Comparison of ENCODE assay signal across 8 mouse cellular contexts in genomic region chr13:85189644-85190121, GRCm38 (mm10). TPM values are rescaled to one million over a fixed set of nuclear protein-coding genes. Genes with fewer than 3 reads are reported as not detected.
DNase-seq lines count a peak whose midpoint lies in the region; ATAC-seq and TF ChIP-seq lines count a peak whose summit lies in the region.

No protein-coding gene starts in this region.

- H3K27ac ChIP-seq in gastrocnemius, adult 2 months = peak overlapping the region; percentile 92
- H3K27ac ChIP-seq in hindbrain, embryonic 16.5 days (ENCODE audit: low read depth, low read length) = peak overlapping the region; percentile 88

- H3K9me3 ChIP-seq in hindbrain, embryonic 16.5 days (ENCODE audit: control insufficient read depth, low read length) = no peaks in the 10 kb centered on the region

- DNase-seq in gastrocnemius, adult 2 months = peak; percentile 63
- no peak for DNase-seq in gastrocnemius, adult 8-10 months (ENCODE audit: low spot score in 2 of 2)
- DNase-seq in A20 (ENCODE audit: low read depth, low spot score) = peak; percentile 87
- DNase-seq in lung, postnatal 25 days (ENCODE audit: low spot score) = peak; percentile 17
- no peak for DNase-seq in right cerebral cortex, postnatal 36 days (ENCODE audit: low spot score in 2 of 2)
- DNase-seq in layer of hippocampus, adult 11-12 months (ENCODE audit: low spot score) = no peak

- intact Hi-C loops in gastrocnemius, adult 2 months (cut with DNase I) = loop anchor here (1.0 kb wide), 1 partner anchor 100 kb away; the partner anchor contains the start of gene Rasa1

- peak overlapping the region; percentile 77 for H3K4me2 ChIP-seq in hindbrain, embryonic 16.5 days (ENCODE audit: low read length)

- TF ChIP-seq CTCF in gastrocnemius, adult 2 months (IDR thresholded peaks at IDR 0.05) = no peak

- WGBS in hindbrain, embryonic 16.5 days = 3% methylated on average over 17 of the region's 17 CpGs

- H3K4me3 ChIP-seq in gastrocnemius, adult 2 months = peak overlapping the region; percentile 99
- H3K4me3 ChIP-seq in hindbrain, embryonic 16.5 days (ENCODE audit: low read length) = peak overlapping the region; percentile 96

- ATAC-seq in common myeloid progenitor, adult 5-6 weeks (replicated peaks; ENCODE audit: low read depth, poor library complexity, severe bottlenecking) = peak; percentile 64
- peak; percentile 89 for ATAC-seq in hindbrain, embryonic 16.5 days

- peak overlapping the region; percentile 92 for H3K9ac ChIP-seq in hindbrain, embryonic 16.5 days (ENCODE audit: low read depth, low read length)

- peaks cover 12% of the 10 kb centered on the region for H3K36me3 ChIP-seq in hindbrain, embryonic 16.5 days (ENCODE audit: control insufficient read depth, insufficient read depth, low read length)

- peaks cover 10% of the 10 kb centered on the region for H3K4me1 ChIP-seq in hindbrain, embryonic 16.5 days (ENCODE audit: control insufficient read depth, insufficient read depth, low read depth, low read length)

- H3K27me3 ChIP-seq in hindbrain, embryonic 16.5 days (replicated peaks; ENCODE audit: control insufficient read depth, insufficient read depth, low read length) = no peaks in the 10 kb centered on the region

RNA-seq across cellular contexts. Expression of gene Ccnh, which starts 0.5 kb away (rescaled TPM):
- 10 to 100 TPM; 15.2 to 21.3 TPM for total RNA-seq in gastrocnemius, adult 2 months (2021)
- total RNA-seq in gastrocnemius, adult 8-10 months (2022) = 10 to 100 TPM; 14.7 to 24.5 (median 19.5) TPM
- total RNA-seq in common myeloid progenitor, adult 5-6 weeks (2017) = 86.6 and 105 TPM in 2 replicates
- polyA plus RNA-seq in hindbrain, embryonic 16.5 days (2015; fragmentation: Nextera tagmentation; extraction: Ambion mirVana) = 91.7 and 98.0 TPM in 2 replicates

Comparison
In these comparisons a context has a peak if more than half of its experiments do, and no peak if none do; other contexts are left out.
1. DNase-seq: peak in gastrocnemius, adult 2 months (single experiment), A20 (single experiment) and lung, postnatal 25 days (single experiment); none in gastrocnemius, adult 8-10 months (0 of 2), right cerebral cortex, postnatal 36 days (0 of 2) and layer of hippocampus, adult 11-12 months (single experiment).